Mouse (Mus musculus): ENCODE measurements around the gene Sri. TPM values are rescaled to one million over a fixed set of nuclear protein-coding genes. Genes with fewer than 3 reads are reported as not detected.
"Not testable (repeated sequence)": the region's sequence is repeated elsewhere in the genome, so short reads cannot be mapped to it uniquely, and the experiment has no call there.

The Sri gene
- polyA plus RNA-seq (2015; fragmentation: Nextera tagmentation; extraction: Ambion mirVana): 138 and 140 TPM in 2 replicates

DNA sequence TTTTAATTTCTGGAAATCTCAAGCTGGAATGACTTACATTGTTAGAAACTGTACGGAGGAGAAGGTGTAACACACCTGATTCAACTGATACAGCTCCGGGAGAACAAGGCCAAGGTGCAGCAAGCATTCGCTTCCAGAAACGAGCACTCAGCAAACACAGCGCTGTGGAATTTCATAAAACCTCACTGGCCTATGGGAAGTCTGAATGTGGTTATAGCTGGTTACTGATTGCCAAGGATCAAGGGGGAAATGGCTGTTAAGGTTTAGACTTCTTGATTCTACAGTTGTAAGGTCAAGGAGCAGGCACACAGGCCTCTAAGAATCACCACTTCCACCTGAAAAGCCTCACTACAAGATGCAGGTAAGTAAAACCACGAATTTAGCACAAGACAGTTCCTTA is at the start of gene Sri:
Gene Sri, plus strand, starts transcription at position 224 of the 400 bp plus-strand sequence.
- H3K4me1 ChIP-seq: no peaks in the 10 kb centered on the region
- 86% methylated on average over 6 of the region's 6 CpGs for WGBS
- no peak for ATAC-seq (replicated peaks)

GRCm38 (mm10) chr5:7996401-7997044 is 49.4 kb upstream of the Sri start:
- peak; percentile 71 for ATAC-seq (replicated peaks)
- H3K27me3 ChIP-seq: no peaks in the 10 kb centered on the region
- H3K36me3 ChIP-seq: no peaks in the 10 kb centered on the region
- no peaks in the 10 kb centered on the region for H3K9me3 ChIP-seq
- no peak overlapping the region for H3K27ac ChIP-seq (replicated peaks)
- H3K4me1 ChIP-seq: 0 out of 2 replicates have a peak, but pooled peaks cover 3% of the 10 kb centered on the region
- H3K4me3 ChIP-seq: no peak overlapping the region
- H3K9ac ChIP-seq (replicated peaks): no peak overlapping the region
- 57% methylated on average over 8 of the region's 8 CpGs for WGBS
- no peak overlapping the region for H3K4me2 ChIP-seq (replicated peaks)

More for the DNA sequence above, at the start of gene Sri:
- no peaks in the 10 kb centered on the region for H3K36me3 ChIP-seq
- no peaks in the 10 kb centered on the region for H3K9me3 ChIP-seq
- H3K4me3 ChIP-seq: no peak within 1 kb of the TSS
- H3K27me3 ChIP-seq: no peaks in the 10 kb centered on the region
- no peak within 1 kb of the TSS for H3K27ac ChIP-seq (replicated peaks)
- no peak within 1 kb of the TSS for H3K9ac ChIP-seq (replicated peaks)
- H3K4me2 ChIP-seq (replicated peaks): no peak within 1 kb of the TSS

GRCm38 (mm10) chr5:7997086-7997485 is 48.8 kb upstream of the Sri start:
- no peak overlapping the region for H3K4me3 ChIP-seq
- H3K9ac ChIP-seq (replicated peaks): no peak overlapping the region
- H3K9me3 ChIP-seq: no peaks in the 10 kb centered on the region
- no peaks in the 10 kb centered on the region for H3K27me3 ChIP-seq
- WGBS: 95% methylated on average over 2 of the region's 2 CpGs
- H3K4me2 ChIP-seq (replicated peaks): no peak overlapping the region
- H3K36me3 ChIP-seq: no peaks in the 10 kb centered on the region
- no peak for ATAC-seq (replicated peaks)
- 0 out of 2 replicates have a peak, but pooled peaks cover 3% of the 10 kb centered on the region for H3K4me1 ChIP-seq
- no peak overlapping the region for H3K27ac ChIP-seq (replicated peaks)

DNA sequence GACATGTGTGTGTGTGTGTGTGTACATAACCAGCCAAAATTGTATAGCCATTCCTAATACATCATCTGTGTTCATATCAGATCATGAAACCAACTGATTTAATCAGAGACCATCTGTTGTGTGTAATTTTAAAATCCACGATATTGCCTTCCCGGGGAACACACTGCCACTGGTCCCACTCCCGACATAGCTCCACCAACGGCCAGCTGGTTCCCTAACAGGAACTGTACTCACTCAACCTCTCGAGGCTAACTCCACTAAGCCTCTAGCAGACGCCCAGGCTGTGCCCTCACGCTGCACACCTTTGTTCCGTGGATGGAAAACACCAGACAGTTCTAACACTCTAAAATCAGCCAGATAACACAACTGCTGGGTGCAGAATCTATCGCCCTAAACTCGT is 45.4 kb upstream of the Sri start:
- WGBS: 80% methylated on average over 10 of the region's 10 CpGs
- no peaks in the 10 kb centered on the region for H3K36me3 ChIP-seq

DNA sequence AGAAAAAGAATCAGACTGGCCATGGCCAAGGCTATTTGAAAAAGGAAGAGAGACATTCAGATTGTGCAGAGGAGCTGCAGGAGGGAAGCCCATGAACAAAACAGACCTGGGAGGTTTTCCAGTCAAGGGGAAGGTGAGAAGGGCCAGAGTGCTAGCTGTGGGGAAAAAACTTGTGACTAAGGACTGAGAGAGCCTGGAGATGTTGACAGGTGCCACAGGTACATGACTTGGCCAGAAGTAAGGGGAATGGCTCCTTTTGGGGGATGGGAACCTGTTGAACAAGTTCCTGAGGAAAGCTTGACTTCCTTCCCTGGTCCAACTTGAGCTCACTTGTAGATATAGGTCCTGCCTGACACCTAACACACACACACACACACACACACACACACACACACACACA is 43.1 kb upstream of the Sri start:
- H3K36me3 ChIP-seq: no peaks in the 10 kb centered on the region
- H3K4me1 ChIP-seq: no peaks in the 10 kb centered on the region
- H3K27me3 ChIP-seq: no peaks in the 10 kb centered on the region
- no peak overlapping the region for H3K27ac ChIP-seq (replicated peaks)
- no peak overlapping the region for H3K4me3 ChIP-seq
- ATAC-seq (replicated peaks): no peak
- no peaks in the 10 kb centered on the region for H3K9me3 ChIP-seq
- H3K4me2 ChIP-seq (replicated peaks): no peak overlapping the region
- H3K9ac ChIP-seq (replicated peaks): no peak overlapping the region

More for the DNA sequence above, 45.4 kb upstream of the Sri start:
- Histone ChIP-seq H3K4me3 (no peak overlapping the region), H3K9me3 (no peaks in the 10 kb centered on the region), H3K27ac (replicated peaks) (no peak overlapping the region), H3K4me1 (0 out of 2 replicates have a peak, but pooled peaks cover 3% of the 10 kb centered on the region), H3K27me3 (no peaks in the 10 kb centered on the region), H3K9ac (replicated peaks) (no peak overlapping the region), H3K4me2 (replicated peaks) (no peak overlapping the region)
- ATAC-seq (replicated peaks): peak; percentile 34; the same call in 1 of the 2 replicates

DNA sequence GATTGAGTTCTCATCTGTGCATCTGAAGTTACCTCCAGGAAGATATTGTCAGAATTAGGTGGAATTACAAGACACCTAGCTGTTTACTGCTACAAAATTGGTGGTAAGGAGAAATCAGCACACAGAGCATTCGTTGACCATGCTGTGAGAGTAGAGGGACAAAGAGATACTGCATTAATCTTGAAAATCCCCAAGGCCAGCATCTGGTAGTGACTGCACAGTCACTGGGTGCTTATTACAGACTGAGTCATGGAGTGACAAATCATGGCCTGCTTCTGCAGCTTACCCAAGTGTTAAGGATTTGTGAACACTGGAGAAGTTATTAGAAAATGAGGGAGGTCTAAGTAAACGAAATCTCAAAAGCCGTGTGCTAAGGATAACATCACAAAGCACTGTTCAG is 32.6 kb upstream of the Sri start:
- H3K4me1 ChIP-seq: no peaks in the 10 kb centered on the region
- H3K4me3 ChIP-seq: no peak overlapping the region
- H3K4me2 ChIP-seq (replicated peaks): no peak overlapping the region
- H3K36me3 ChIP-seq: no peaks in the 10 kb centered on the region
- no peak overlapping the region for H3K9ac ChIP-seq (replicated peaks)
- H3K27me3 ChIP-seq: no peaks in the 10 kb centered on the region
- H3K27ac ChIP-seq (replicated peaks): no peak overlapping the region
- ATAC-seq (replicated peaks): no peak
- H3K9me3 ChIP-seq: no peaks in the 10 kb centered on the region
- WGBS: 80% methylated on average over 3 of the region's 3 CpGs

DNA sequence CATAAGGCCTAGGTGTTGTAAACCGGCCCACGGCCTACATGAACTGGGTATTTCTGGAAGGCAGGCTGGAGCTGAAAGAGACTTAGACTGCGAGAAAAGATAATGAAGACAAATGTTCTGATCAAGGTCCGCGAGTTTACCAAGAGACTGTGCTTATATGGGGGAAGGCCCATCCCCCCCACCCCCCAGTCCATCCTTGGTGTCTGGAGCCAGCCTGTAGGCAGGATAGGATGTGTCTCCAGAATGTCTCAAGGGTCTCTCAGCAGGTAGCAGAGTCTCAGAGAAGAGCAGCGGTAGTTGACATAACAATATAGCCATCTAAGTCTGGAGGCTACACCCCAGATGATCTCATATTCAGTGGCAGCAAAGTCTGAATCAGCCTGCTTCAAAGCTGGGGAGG is 11.3 kb upstream of the Sri start:
- not testable (repeated sequence) for H3K4me1 ChIP-seq; H3K27me3 ChIP-seq; H3K27ac ChIP-seq (replicated peaks); H3K4me3 ChIP-seq; H3K36me3 ChIP-seq; ATAC-seq (replicated peaks); H3K4me2 ChIP-seq (replicated peaks); H3K9me3 ChIP-seq; H3K9ac ChIP-seq (replicated peaks)
- WGBS: 93% methylated on average over 6 of the region's 6 CpGs

- 93% methylated on average over 4 of the region's 4 CpGs for WGBS
- no peak overlapping the region for H3K27ac ChIP-seq (replicated peaks)
- no peak overlapping the region for H3K9ac ChIP-seq (replicated peaks)
- H3K4me3 ChIP-seq: no peak overlapping the region
- no peaks in the 10 kb centered on the region for H3K9me3 ChIP-seq
- no peaks in the 10 kb centered on the region for H3K36me3 ChIP-seq
- ATAC-seq (replicated peaks): no peak
- no peak overlapping the region for H3K4me2 ChIP-seq (replicated peaks)
- H3K4me1 ChIP-seq: peaks cover 18% of the 10 kb centered on the region
- H3K27me3 ChIP-seq: no peaks in the 10 kb centered on the region
Measured at GRCm38 (mm10) chr5:8053827-8054226, 7.9 kb downstream of the Sri start.

DNA sequence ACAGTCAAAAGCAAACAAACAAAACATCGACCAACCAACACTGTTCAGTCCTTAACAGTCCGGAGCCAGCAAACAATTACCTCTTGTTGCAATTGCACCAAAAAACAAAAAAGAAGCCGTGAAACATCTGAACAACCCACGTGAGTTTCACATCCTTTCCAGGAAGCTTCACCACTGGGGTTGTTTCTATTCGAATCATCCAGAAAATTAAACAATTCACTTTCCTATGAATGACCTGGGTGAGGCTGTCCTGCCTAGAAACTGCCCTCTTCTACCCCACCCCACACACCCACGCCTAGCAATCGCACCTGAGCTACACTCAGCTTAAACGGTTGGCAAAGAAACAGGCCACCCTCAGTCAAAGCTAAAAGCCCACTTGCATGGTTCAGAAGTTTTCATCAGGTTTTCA is 9.8 kb downstream of the Sri start:
- Histone ChIP-seq H3K4me3 (peak overlapping the region; percentile 84), H3K36me3 (peaks cover 7% of the 10 kb centered on the region; the same call in 1 of the 2 replicates), H3K9me3 (no peaks in the 10 kb centered on the region), H3K4me1 (peaks cover 18% of the 10 kb centered on the region), H3K9ac (replicated peaks) (peak overlapping the region; percentile 82), H3K27me3 (no peaks in the 10 kb centered on the region), H3K27ac (replicated peaks) (peak overlapping the region; percentile 78; the same call in 1 of the 2 replicates), H3K4me2 (replicated peaks) (peak overlapping the region; percentile 59)
- ATAC-seq (replicated peaks): peak; percentile 49
- 23% methylated on average over 8 of the region's 8 CpGs for WGBS

- peak; percentile 98 for ATAC-seq (replicated peaks)
- WGBS: under 1% methylated on average over 57 of the region's 60 CpGs
- peak overlapping the region; percentile 78 for H3K27ac ChIP-seq (replicated peaks)
- H3K27me3 ChIP-seq: no peaks in the 10 kb centered on the region
- H3K9me3 ChIP-seq: no peaks in the 10 kb centered on the region
- peak overlapping the region; percentile 84 for H3K4me3 ChIP-seq
- peak overlapping the region; percentile 82 for H3K9ac ChIP-seq (replicated peaks)
- H3K4me2 ChIP-seq (replicated peaks): peak overlapping the region; percentile 59
- peaks cover 18% of the 10 kb centered on the region for H3K4me1 ChIP-seq
- peaks cover 7% of the 10 kb centered on the region; the same call in 1 of the 2 replicates for H3K36me3 ChIP-seq
Measured at GRCm38 (mm10) chr5:8056141-8057017, 10.5 kb downstream of the Sri start.

DNA sequence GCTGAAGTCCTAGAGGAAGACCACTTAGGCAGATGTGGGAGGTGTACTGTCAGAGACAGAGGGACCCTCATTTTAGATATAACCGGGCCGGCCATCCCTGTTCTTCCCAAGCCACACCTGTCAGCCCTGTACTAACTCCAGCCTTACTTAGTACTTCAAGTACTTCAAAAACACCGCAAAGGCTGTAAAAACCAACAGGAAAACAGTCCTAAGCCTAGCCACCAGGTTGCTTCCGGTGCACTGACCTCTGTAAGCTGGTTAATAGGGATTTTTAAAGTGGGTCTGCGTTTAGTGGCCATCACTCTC is 11.1 kb downstream of the Sri start:
- Histone ChIP-seq H3K27me3 (no peaks in the 10 kb centered on the region), H3K4me1 (peaks cover 18% of the 10 kb centered on the region), H3K27ac (replicated peaks) (no peak overlapping the region), H3K36me3 (peaks cover 7% of the 10 kb centered on the region; the same call in 1 of the 2 replicates), H3K9ac (replicated peaks) (peak overlapping the region; percentile 82), H3K4me3 (peak overlapping the region; percentile 84), H3K4me2 (replicated peaks) (peak overlapping the region; percentile 59), H3K9me3 (no peaks in the 10 kb centered on the region)
- peak; percentile 14 for ATAC-seq (replicated peaks)
- WGBS: 58% methylated on average over 5 of the region's 5 CpGs

GRCm38 (mm10) chr5:8058056-8058455 is 12.2 kb downstream of the Sri start:
- no peaks in the 10 kb centered on the region for H3K9me3 ChIP-seq
- no peak for ATAC-seq (replicated peaks)
- no peak overlapping the region for H3K27ac ChIP-seq (replicated peaks)
- peaks cover 7% of the 10 kb centered on the region; the same call in 1 of the 2 replicates for H3K36me3 ChIP-seq
- no peak overlapping the region for H3K9ac ChIP-seq (replicated peaks)
- H3K4me2 ChIP-seq (replicated peaks): no peak overlapping the region
- H3K4me1 ChIP-seq: peaks cover 18% of the 10 kb centered on the region
- no peak overlapping the region for H3K4me3 ChIP-seq
- H3K27me3 ChIP-seq: no peaks in the 10 kb centered on the region
- 95% methylated on average over 7 of the region's 7 CpGs for WGBS
